Mouse (Mus musculus) cerebellum, adult 18-20 months (tissue): Measurements from ENCODE around the gene Lenep.
"Not testable (repeated sequence)": the region's sequence is repeated elsewhere in the genome, so short reads cannot be mapped to it uniquely, and the experiment has no call there.

Experiments
- DNase-seq, 2 experiments: peaks; one replicate each; pipeline ENCODE4 v3.0.0; 2021

Lenep gene

DNA sequence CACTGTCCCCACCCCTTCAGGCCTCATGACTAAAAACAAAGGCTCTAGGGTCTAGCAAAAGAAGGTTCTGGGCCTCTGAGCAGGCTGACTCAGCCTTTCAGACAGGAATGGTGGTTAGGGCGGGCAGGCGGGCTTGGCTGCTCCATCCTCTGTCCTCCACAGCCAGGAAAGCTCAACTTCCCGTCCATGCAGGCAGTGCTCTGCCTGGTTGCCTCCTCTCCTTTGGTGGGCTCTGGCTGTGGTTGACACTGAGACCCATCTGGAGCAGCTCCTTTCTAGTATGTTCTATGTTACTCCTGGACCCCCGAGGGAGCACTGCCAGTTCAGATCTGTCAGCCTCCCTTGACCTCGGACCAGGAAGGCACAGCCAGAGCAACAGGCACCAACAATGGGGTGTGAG, at the start of gene Lenep:
Lenep (minus strand) TSS at position 101 of the 400 bp plus-strand sequence.
- no peak for DNase-seq

DNA sequence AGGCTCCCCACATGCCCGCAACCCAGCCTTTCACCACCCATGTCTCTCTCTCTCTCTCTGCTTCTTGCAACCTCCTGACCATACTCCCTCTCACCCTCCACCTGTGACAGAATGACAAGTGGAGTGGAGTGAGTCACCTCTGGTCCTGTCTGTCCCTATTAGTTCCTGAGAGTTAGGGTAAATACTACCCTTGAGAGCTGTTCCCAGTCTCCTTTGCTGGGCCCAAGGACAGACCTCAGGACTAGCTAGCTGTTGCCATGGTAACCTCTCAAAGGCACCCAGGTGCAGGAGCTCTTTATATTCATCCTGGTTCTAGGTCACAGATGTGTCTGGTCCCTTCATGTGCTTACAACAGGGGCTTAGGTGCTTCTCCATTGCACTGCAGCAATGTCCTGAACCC, 49.3 kb upstream of the Lenep start:
- no peak for DNase-seq

DNA sequence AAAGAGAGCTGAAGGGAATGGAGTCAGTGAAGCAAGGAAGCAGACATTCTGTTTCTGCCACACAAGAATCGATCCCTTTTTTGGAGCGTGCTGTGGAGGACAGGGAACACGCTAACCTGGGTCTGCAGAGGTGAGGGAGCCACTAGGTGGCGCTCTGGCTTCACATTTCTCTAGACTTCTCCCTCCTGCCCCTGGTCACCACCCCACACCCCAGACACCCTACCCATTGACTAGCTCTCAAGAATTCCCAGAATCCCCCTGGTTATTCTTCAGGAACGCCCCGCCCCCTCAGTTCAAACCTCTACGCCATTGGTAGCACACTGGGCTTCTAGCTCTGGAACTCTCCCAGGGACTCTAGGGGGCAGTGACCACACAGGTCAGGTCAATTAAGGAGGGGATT, 46.9 kb upstream of the Lenep start:
- DNase-seq = peak; percentile 74 to 82

DNA sequence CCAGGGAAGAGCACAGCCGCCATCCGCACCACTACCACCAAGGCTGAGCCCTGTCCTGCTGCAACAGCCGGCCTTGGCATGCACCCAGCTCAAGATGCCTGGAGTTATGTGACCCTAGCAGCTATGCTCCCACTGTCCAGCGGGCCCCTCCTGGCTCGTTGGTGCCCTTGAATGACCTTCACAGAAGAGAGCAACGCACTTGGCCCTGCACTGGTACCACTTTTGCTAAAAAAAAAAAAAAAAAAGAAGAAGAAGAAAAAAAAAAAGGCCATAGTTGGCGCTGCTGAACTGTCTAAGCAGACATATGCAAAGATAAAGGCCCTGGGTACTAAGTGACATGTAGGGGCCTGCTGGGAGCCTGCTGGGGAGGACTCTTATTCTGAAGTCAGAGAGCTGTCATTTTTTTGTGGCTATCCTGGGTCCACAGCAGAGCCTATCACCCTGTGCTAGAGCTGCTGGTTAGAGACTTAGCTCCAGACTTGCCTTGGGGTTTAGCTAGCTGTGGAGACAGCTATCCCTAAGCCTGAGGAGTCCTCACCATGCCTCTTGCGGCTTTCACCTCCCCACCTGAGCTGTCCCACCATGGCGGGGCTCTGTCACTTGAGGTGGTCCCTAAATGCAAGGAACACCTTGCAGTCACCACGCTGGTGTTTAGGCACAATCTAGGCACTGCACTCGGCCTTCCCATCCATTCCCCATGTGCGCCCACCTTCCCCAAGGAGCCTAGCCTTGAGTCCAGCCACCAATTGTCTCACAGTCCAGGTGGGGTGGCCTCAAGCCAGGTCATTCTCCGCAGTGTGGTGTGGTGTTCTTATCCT, 46.3 kb upstream of the Lenep start:
- no peak for DNase-seq

DNA sequence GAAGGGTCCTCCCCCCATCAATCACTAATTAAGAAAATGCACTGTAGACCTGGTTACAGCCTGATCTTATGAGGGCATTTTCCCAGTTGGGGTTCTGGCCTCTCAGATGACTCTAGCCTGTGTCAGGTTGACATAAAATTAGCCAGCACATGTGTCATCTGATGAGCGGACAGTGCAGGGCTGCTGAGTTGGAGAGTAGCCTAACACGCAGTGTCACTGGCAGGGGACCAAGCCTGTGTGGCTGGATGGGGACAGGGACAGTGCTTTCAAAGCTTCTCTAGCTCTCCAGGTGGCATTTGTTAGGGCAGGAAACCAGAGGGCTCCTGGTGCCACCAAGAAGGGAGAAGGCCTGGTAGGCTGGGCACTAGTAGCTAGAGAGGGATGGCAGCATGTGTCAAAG, 38.1 kb upstream of the Lenep start:
- no peak for DNase-seq

DNA sequence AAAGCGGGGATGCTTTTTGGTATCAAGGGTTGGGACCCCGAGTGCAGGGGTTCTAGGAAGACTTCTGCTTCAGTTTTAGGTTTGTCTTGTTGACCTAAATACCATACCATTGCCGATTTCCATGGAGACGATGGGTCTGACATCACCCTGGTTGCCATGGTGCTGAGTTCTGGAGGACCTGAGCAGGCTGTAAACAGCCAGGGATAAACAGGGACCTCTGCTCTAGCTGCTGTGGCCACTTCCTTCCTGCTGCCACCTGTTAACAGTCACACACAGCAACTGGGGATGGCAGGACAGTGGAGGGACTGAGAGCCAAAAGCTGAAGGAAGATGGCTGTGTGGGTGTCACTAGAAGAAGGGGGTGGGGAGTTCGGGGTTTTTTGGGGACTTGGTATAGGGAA, 34.7 kb upstream of the Lenep start:
- DNase-seq = no peak

DNA sequence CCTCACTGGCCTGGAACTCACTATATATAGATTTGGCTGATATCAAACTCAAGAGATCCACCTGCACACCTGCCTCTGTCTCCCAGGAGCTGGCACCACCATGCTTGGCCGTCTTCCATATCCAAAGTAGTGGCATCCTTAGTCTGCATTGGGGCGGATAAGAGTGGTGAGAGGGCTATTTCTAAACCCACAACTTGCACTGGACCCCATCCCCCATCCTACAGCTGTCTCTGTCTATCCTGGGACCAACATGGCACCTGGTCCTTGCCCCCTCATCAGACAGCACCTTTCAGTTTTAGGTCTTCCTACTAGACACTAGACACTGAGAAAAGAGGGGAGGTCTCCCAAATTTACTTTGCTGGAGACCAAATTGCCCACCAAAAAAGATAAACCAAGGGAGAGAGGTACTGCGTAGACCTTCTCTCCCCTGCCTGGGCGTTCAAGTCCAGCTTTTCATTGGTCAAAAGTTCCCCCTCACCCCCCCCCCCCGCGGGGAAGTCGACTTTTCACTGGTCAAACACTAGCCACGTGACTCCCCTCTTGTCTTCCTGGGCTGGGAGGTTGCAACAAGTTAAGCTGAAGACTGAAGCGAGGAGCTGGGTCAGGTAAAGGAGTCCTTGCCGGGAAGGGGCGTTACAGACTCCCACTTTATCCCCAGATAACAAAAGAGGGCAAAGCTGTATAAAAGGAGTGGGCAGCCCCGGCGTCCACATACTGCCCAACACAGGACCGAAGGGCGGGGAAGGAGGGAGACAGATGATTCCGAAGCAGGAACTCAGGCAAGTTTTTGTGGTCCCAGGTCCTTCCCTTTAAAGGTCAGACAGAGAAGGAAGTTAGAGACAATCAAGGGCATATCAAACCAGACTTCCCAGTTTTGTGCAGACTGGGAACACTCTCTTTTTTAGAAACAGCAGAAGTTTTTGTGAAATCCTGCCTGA, 33.9 kb upstream of the Lenep start, which contains the start of gene Pbxip1:
Pbxip1 (plus strand) TSS at position 531 of the 938 bp plus-strand sequence.
- no peak for DNase-seq

DNA sequence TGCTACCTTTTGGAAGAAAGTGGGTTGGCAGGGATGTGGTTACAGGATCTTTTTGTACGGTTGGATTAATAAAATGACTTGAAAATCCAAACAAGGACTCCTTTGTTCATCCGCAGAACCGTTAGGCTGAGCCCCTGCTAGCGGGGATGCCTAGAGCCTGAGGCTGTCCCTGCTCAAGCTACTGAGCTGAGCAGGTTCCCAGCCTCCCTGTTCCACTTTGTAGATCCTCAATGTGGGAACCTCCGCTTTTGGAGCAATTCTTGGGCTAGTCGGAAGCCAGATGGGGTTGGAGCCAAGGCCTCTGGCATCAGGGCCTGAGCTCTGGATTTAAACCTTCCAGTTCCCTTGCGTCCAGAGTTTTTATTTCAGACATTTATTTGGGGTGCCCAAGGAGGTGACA, 32.4 kb upstream of the Lenep start:
- no peak for DNase-seq

DNA sequence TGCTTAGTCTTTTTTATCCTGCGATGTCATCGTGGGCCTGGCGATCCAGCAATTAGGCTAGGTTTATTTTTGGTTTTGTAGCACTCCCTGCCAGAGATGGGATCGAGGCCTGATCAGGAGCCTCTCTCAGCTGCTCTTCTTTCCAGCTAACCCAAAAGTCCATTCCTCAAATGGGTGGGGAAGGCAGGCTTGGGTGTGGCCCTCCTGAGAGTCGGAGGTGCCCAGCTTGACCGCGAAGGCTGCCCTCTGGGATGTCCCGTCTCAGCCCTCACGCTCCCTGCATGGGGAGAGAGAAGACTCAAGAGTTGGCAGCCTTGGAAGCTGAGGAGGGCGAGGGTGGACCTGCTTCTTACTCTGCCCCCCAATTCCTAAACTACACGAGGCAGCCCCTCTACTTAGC, 31.9 kb upstream of the Lenep start:
- no peak for DNase-seq

DNA sequence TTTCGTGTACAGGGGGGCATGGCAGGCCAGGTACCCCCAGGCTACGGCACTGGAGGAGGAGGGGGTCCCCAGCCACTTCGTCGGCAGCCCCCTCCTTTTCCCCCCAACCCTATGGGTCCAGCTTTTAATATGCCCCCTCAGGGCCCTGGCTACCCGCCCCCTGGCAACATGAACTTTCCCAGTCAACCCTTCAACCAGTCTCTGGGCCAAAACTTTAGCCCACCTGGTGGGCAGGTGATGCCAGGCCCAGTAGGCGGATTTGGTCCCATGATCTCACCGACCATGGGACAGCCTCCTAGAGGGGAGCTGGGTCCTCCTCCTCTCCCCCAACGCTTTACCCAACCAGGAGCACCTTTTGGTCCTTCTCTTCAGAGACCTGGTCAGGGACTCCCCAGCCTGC, 30.0 kb upstream of the Lenep start:
- DNase-seq = peak in 1 of 2 experiments; percentile 13

DNA sequence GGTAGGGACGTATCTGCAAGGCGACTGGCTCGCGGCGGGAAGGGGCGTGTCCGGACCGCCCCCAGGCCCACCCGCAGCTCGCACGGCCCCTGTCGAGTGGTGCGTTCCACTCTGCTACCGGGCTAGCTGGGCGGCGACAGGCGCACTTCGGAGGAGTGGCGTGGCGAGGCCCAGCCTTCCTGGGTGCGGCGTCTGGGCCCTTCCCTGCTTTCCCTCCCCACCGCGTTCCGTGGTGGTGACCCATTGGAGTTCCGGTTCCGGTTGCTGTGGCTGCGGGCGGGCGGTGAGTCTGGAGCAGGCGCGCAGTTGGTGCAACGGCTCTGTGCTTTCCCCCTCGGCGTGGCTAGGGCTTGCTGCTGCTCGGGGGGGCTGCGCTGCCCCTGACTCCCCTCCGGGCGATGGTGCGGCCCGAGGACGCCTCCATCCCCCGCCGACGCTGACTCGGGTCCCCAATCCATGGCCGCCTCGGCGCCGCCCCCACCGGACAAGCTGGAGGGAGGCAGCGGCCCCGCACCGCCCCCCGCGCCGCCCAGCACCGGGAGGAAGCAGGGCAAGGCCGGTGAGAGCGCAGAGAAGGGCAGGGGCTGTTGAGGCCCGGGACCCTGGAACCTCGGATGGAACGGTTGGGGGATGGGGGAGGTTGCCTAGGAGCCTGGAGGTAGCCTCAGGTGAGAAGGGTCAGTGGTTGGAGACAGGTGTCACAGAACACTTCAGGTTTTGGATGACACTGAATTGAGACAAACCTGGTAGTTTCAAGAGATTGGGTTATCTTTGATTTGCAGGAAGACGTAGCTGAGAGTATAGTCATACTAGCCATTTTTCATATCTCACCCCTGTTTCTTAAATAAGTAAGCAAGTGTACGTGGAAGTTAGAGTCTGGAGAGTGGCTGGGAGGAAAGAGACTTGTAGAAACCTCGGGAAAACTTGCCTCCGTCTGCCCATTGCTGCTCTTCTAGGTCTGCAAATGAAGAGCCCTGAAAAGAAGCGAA, 27.9 kb upstream of the Lenep start, which contains the start of gene Pygo2:
Pygo2 (plus strand) TSS at position 44 of the 989 bp plus-strand sequence.
- DNase-seq = peak; percentile 91 to 95

DNA sequence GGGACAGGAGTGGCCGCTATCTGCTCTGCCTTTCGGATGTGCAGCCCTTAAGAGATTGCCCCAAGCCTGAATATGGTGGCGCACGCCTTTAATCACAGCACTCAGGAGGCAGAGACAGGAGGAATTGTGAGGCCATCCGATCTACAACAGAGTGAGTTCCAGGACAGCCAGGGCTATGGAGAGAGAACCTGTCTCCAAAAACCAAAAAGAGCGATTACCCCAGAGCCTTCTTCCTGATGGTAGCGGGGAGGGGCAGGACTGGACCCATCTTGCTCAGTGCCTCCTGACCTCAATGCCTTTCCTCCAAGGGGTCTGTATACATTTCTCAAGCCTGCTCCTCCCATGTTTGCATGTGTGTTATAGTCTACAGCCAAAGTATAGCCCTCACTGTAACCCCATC, 26.4 kb upstream of the Lenep start:
- not testable (repeated sequence) for DNase-seq

DNA sequence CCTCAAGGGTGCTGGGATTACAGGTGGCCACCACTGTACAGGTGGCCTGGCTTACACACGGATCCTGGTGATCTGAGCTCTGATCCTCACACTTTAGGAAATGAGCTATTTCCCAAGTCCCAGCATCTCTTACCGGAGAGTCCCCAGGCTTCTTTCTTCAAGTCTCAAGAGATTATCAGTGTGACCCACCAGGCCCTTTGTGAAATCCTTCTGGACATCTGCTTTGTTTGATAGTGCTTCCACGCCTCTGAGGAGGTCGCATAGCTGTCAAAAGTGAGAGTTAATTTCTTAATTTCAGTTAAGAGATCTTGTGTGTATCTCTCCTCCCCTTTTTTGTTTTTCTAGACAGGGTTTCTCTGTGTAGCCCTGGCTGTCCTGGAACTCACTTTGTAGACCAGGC, 23.3 kb upstream of the Lenep start:
- DNase-seq = no peak

DNA sequence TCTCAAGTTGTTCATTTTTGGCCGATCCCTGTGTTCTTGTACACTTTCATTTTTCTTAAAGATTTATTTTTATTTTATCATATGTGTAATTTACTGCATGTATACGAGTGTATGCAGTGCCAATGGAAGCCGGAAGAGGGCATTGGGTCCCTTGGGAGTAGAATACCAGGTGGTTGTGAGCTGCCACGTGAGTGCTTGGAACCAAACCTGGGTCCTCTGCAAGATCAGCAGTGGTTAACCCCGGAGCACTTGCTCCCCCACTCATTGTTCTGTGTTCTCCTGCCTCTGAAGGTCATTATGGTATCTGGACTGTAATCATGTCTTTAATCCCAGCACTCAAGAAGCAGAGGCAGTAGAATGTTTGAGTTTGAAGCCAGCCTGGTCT, 22.5 kb upstream of the Lenep start:
- DNase-seq = no peak

DNA sequence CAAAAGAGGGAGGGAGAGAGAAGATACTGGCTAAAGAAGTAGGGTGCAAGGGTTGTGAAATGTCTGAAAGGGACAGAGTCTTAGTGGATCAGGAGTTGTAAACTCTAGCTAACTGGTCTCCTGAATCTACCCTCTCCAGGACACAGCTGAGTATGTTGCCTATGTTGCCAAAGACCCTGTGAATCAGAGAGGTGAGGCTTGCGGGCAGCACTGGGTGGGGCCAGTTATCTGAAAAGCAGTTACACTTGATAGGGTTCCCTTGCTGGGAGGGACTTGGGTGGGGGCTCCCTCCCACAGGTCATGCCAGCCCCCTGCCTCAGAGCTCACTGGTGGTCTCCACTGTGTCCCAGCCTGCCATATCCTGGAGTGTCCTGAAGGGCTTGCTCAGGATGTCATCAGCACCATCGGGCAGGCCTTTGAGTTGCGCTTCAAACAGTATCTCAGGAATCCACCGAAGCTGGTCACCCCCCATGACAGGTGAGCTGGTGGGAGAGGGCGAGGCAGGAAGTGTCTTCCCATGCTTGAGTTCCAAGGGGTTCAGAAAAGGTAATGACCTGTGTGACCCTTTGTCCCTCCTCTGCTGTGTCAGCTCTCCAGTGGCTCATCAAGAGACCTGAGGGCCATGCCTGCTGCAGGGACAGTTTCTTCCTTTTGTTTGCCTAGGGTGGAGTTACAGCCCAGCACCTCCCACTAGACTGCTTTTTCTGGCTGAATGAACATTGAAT, 22.0 kb upstream of the Lenep start:
- DNase-seq = no peak

DNA sequence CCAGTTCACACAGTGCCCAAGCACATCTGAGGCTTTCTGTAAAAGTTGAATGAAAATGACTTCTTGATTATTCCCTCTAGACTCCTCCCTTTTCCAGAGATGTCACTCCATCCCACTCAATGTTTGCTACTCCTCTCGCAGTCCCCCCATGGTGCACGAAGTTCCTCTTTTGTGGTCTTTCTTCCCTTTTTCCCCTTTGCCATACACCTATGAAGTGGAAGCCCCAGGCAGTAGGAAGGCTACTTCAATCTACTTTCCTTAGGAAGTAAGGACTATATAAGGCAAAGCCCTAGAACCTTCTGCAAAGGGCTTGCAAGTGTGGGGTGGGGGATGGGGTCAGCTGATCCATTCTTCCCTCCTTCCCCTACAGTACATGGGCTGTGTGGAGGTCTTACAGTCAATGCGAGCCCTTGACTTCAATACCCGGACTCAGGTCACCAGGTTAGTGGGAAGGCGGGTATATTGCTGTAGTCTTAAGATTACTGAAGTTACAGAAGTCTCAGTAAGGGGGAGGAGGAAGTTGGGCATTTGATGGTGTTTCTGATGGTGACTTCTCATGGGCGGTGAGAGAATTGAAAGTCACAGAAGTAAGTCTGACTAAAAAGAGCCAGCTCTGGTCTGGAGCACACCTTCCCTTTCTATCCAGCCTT, 20.1 kb upstream of the Lenep start:
- DNase-seq = no peak

DNA sequence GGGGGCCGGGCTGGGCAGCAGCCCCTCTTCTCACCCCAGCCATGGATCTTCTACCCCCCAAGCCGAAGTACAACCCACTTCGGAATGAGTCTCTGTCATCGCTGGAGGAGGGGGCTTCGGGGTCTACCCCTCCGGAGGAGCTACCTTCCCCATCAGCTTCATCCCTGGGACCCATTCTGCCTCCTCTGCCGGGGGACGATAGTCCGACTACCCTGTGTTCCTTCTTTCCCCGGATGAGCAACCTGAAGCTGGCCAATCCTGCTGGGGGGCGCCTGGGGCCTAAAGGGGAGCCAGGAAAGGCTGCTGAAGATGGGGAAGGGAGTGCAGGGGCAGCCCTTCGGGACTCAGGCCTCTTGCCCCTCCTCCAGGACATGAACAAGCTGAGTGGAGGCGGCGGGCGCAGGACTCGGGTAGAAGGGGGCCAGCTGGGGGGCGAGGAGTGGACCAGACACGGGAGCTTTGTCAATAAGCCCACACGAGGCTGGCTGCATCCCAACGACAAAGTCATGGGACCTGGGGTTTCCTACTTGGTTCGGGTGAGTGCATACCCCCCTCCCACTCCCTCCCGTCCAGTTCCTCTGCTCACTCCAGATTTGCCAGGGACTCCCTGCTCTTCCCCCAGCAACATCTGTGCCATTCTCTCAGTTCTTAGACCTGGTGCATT, 19.3 kb upstream of the Lenep start:
- no peak for DNase-seq

DNA sequence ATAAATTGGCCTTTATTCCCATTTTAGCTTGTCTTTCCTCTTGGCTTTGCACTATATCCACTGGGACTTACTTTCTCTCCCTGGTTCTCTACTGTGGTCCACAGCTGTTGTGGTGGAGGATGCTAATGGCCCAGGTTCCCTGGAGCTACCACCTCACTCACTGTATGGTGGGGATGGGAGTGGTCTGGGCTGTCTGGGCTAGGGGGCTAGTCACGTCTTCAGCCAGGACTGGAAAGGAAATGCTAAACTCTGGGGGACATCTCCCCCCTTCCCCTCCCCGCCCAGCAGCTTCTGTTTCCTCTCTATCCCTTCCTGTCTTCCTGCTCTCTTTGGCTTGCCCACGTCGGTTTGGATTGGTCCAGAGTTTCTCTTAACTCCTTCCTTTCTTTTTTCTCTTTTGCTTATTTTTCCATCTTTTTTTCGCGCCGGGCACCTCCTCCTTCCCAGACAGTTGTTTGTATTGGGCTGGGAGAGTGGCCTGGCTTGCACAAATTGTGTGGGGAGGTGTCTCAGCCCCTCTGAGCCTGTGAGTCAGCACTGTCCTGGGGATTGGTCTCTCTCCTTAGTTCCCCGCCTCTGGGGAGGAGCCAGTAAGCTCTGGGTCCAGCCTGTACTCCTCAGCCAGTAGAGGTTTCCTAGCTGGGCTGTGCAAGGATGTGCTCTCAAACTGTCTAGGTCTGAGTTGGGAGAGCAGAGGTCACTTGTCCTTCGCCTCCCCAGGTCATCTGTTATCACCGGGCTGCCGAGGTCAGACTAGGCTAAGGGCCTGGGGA, 18.6 kb upstream of the Lenep start:
- peak; percentile 51 to 73 for DNase-seq

DNA sequence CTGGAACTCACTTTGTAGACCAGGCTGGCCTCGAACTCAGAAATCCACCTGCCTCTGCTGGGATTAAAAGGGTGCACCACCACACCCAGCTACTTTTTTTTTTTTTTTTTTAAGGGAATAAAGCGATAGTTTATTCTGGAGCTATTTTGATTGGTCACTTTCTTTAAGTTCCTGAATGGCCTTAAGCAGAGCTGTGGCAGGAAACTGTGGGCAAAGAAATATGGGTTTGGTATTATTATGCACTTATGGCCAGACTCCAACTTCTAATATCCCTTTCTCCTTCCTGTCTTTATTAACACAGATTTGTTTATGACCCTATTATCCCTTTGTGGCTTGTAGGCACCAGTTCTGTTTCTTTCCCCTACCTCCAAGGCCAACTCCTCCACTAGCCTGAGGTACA, 17.8 kb upstream of the Lenep start:
- no peak for DNase-seq

DNA sequence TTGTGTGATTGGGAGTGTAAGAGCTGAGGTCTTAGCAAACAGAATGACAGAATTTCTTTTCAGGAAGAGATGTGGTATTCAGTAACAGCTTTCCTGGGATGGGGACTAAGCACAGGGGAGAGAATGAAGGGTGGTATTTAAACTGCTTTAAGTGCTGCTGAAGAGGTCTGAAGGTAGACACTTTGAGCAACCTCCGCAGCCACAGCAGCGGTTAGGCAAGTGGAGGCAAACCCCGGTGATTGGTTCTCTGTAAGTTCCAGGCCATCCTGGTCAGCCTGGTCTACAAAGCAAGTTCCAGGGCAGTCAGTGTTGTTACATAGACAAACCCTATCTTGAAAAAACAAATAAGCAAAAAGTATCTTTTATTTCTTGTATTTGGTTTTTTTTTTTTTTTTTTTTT, 17.4 kb upstream of the Lenep start:
- DNase-seq = no peak
